Mouse (Mus musculus) stomach, postnatal 0 days (tissue): ENCODE data around the gene Rpain. TPM values are rescaled to one million over a fixed set of nuclear protein-coding genes. Genes with fewer than 3 reads are reported as not detected.
A peak's percentile ranks its signal among the peaks of the same experiment; 100 is the strongest.

Source experiments
- ATAC-seq: fragments of 200-750 bp; cut with Nextera tagmentation; 2 replicates; pipeline ENCODE4 v1.8.0; 2017; ENCODE audit not compliant: low FRiP score, low TSS enrichment
- DNase-seq: peaks from one replicate; pipeline ENCODE4 v3.0.0-alpha.2; 2016; ENCODE audit warnings: low spot score
- H3K27ac ChIP-seq: fragments of 300-500 bp; sonication (generic); replicated peaks from 2 replicates; pipeline ENCODE4 v1.5.1; 2014; ENCODE audit warnings: mild to moderate bottlenecking, control low read depth
- H3K27me3 ChIP-seq: fragments of 300-500 bp; sonication (generic); 2 replicates; pipeline ENCODE4 v1.6.1; 2014; ENCODE audit warnings: low read length; ENCODE audit not compliant: control insufficient read depth, insufficient read depth
- H3K36me3 ChIP-seq: fragments of 300-500 bp; sonication (generic); 2 replicates; pipeline ENCODE4 v1.6.1; 2014; ENCODE audit warnings: low read length, mixed read lengths; ENCODE audit not compliant: control insufficient read depth, insufficient read depth
- H3K4me1 ChIP-seq: fragments of 300-500 bp; sonication (generic); replicated peaks from 2 replicates; pipeline ENCODE4 v1.6.1; 2014; ENCODE audit warnings: antibody characterized with exemption; ENCODE audit not compliant: control insufficient read depth, insufficient read depth
- H3K4me2 ChIP-seq: fragments of 300-500 bp; sonication (generic); replicated peaks from 2 replicates; pipeline ENCODE4 v1.6.1; 2014; ENCODE audit warnings: low read depth, mild to moderate bottlenecking, control low read depth, moderate library complexity
- H3K4me3 ChIP-seq: fragments of 300-500 bp; sonication (generic); 2 replicates; pipeline ENCODE4 v1.5.1; 2014; ENCODE audit warnings: low read depth, low read length, control low read depth
- H3K9ac ChIP-seq: fragments of 300-500 bp; sonication (generic); 2 replicates; pipeline ENCODE4 v1.6.1; 2014; ENCODE audit warnings: mild to moderate bottlenecking, low read length, control low read depth, mixed read lengths
- H3K9me3 ChIP-seq: fragments of 300-500 bp; sonication (generic); 2 replicates; pipeline ENCODE4 v1.6.1; 2016; ENCODE audit warnings: low read length; ENCODE audit not compliant: control insufficient read depth
- CTCF ChIP-seq: IDR thresholded peaks from 2 replicates; pipeline ENCODE4 v1.5.1; 2016; ENCODE audit warnings: antibody characterized with exemption, low read depth, mild to moderate bottlenecking, moderate library complexity
- EP300 ChIP-seq: optimal IDR thresholded peaks from 2 replicates; pipeline ENCODE3; 2016; ENCODE audit warnings: antibody characterized with exemption
- WGBS: fragments of 180-500 bp; shearing (Covaris S2); extraction: QIAGEN DNeasy Blood & Tissue Kit; methylation state at CpG from one replicate; pipeline ENCODE4 v1.1.7; 2014; 5-methylcytosine and 5-hydroxymethylcytosine counted together
- polyA plus RNA-seq: library from polyadenylated mRNA; unstranded; fragments of >200 nt; fragmentation: Nextera tagmentation; extraction: Ambion mirVana; gene quantifications from 2 replicates; pipeline ENCODE4 v1.2.1, GENCODE M21; 2015

Gene Rpain
- polyA plus RNA-seq, 1 experiment from 2014 or later = 42.2 TPM

DNA sequence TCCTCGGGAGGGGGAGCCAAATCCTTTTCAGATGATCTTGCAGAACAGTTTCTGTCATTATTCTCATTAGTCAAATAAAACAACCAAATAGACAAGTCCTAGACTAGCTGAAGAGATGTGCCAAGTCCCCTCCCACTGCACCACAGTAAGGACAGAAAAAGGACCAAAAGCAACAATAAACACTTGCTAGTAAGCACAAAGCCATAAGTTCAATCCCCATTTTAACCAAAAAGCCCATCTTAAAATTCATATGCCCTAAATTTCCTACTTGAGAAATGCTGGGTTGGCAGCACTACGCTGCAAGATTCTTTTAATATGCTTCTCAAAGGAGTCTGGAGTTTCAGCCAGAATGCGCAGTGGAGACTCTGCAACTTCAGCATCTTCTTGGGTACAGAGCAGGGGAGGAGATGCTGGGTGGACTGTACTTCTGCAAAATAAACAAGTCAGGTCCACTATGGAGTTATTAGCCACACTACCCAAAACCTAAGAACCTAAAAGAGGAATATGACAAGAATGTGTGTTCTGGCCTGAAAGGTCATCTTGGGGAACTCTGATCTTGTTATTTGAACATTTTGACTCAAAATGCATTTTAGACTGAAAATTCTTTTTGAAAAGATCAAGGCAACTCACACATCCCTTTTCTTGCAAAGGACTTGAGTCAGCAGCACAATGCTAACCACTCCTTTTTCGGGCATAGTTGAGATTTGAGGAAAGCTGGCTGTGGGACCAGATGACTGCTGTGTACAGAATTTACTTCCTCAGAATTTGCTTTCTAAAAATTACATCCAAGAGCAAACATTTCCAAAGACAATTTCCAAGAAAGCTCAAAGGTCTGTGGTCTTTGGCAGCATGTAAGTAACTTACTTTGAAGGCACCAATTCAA is 24.8 kb upstream of the Rpain start:
- no peak for ATAC-seq
- H3K36me3 ChIP-seq = peaks cover 37% of the 10 kb centered on the region

GRCm38 (mm10) chr11:70954711-70955110 is 15.3 kb upstream of the Rpain start:
- Histone ChIP-seq H3K4me1 (no peaks in the 10 kb centered on the region), H3K36me3 (peaks cover 30% of the 10 kb centered on the region), H3K4me2 (no peak overlapping the region), H3K4me3 (no peak overlapping the region), H3K27me3 (no peaks in the 10 kb centered on the region), H3K9me3 (no peaks in the 10 kb centered on the region), H3K9ac (no peak overlapping the region), H3K27ac (no peak overlapping the region)
- DNase-seq = no peak
- no peak for TF ChIP-seq EP300
- TF ChIP-seq CTCF = no peak
- no peak for ATAC-seq
- 90% methylated on average over 4 of the region's 4 CpGs for WGBS

More for the DNA sequence above, 24.8 kb upstream of the Rpain start:
- Histone ChIP-seq H3K27ac (peak overlapping the region; percentile 45; the same call in 1 of the 2 replicates), H3K9ac (no peak overlapping the region), H3K27me3 (no peaks in the 10 kb centered on the region), H3K9me3 (no peaks in the 10 kb centered on the region), H3K4me3 (no peak overlapping the region), H3K4me1 (no peaks in the 10 kb centered on the region), H3K4me2 (no peak overlapping the region)
- TF ChIP-seq EP300 (no peak), CTCF (no peak)
- DNase-seq = no peak
- 75% methylated on average over 4 of the region's 4 CpGs for WGBS

DNA sequence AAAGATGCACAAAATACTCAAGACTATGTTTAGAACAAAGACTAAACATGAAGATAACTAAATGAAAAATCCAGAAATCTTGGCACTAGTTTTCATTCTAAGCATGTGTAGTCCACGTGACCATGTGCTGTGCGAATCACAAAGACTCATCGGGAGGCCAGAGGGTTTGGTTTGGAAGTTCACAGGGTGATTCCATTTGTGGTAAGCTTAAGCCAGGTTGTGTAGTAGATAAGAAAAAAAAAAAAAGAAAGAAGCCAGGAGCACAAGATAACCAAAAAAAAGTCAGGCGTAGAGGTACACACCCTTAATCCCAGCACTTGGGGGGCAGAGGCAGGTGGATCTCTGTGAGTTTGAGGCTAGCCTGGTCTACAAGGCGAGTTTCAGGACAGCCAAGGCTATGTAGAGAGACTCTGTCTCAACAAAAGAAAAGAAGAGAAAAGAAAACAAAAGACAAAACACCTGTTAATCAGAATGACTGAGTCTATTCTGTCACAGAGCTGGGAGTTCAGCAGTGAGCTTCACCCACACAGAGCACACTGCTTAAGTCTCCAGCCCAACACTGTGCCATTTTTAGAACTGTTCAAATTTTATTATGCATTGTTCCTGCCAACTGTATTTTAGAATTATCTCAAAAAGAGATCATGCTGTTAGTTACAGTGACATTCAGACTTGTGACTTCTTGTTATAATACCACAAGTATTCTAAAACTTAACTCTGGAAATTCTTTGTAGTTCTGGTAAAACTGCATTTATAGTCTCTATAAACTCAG is 9.0 kb upstream of the Rpain start:
- no peaks in the 10 kb centered on the region for H3K27me3 ChIP-seq
- no peaks in the 10 kb centered on the region for H3K9me3 ChIP-seq
- TF ChIP-seq CTCF (no peak), EP300 (no peak)
- ATAC-seq = no peak
- 86% methylated on average over 5 of the region's 5 CpGs for WGBS
- no peaks in the 10 kb centered on the region for H3K4me1 ChIP-seq
- no peak for DNase-seq
- H3K4me2 ChIP-seq = no peak overlapping the region
- no peak overlapping the region for H3K9ac ChIP-seq
- peaks cover 17% of the 10 kb centered on the region for H3K36me3 ChIP-seq
- H3K27ac ChIP-seq = no peak overlapping the region
- H3K4me3 ChIP-seq = no peak overlapping the region

DNA sequence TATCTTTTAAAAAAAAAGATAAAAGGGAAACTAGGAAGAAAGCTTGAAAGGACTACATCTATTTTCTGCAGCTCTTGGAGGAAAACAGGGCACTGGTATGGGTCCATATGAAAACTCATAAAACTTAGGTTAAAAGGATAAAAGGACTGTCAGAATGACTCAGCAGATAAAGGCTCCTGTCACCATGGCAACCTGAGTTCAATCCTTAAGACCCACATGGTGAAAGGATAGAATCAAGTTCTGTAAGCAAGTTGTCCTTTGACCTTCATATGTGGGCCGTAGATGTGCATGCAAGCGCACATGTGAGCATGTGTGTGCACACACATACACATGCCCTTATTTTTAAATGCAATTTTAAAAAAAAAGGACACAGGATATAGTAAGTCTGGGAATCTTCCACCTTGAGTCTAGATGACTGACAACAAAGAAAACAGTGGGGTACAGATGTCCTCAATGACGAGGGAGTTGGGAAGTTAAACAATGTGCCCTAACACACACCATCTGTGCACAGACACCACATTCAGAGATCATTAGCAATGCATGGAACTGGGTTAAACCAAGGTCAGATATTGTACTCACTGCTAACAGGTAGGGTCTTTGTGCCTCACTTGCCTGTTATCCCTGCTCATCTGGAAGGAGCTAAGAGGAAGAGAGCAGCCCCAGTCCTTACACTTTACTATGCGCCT is 5.6 kb upstream of the Rpain start:
- Histone ChIP-seq H3K4me3 (no peak overlapping the region), H3K9me3 (no peaks in the 10 kb centered on the region), H3K4me2 (no peak overlapping the region), H3K4me1 (no peaks in the 10 kb centered on the region), H3K27me3 (no peaks in the 10 kb centered on the region), H3K9ac (no peak overlapping the region), H3K36me3 (peaks cover 7% of the 10 kb centered on the region), H3K27ac (no peak overlapping the region; the same call in 1 of the 2 replicates)
- ATAC-seq = no peak
- TF ChIP-seq CTCF (no peak), EP300 (no peak)
- DNase-seq = no peak
- 82% methylated on average over 4 of the region's 4 CpGs for WGBS

GRCm38 (mm10) chr11:70969271-70969794 is 680 bp upstream of the Rpain start:
- TF ChIP-seq EP300 (no peak), CTCF (no peak)
- Histone ChIP-seq H3K27me3 (no peaks in the 10 kb centered on the region), H3K36me3 (peaks cover 4% of the 10 kb centered on the region; the same call in 1 of the 2 replicates), H3K27ac (peak overlapping the region; percentile 85), H3K4me1 (no peaks in the 10 kb centered on the region), H3K9ac (peak overlapping the region; percentile 91), H3K4me3 (peak overlapping the region; percentile 93), H3K4me2 (peak overlapping the region; percentile 73), H3K9me3 (no peaks in the 10 kb centered on the region)
- under 1% methylated on average over 25 of the region's 25 CpGs for WGBS
- DNase-seq (no peak), ATAC-seq (peak; percentile 4)
